Mouse (Mus musculus): Measurements from ENCODE around the gene Eif3i. TPM values are rescaled to one million over a fixed set of nuclear protein-coding genes. Genes with fewer than 3 reads are reported as not detected.

The Eif3i gene
- total and polyA plus RNA-seq, 3 experiments, result 396 to 766 (median 730) TPM

- Histone ChIP-seq H3K4me3 (ENCODE audit: control insufficient read depth in 1 of 2, insufficient read depth in 1 of 2, low read depth in 2 of 2, low read length in 2 of 2) (no peak overlapping the region), H3K4me1 (ENCODE audit: control insufficient read depth in 1 of 2, insufficient read depth in 2 of 2, low read length in 2 of 2) (peaks cover 3 to 17% of the 10 kb centered on the region in 2 experiments; a peak in 3 of 4 replicates), H3K36me3 (ENCODE audit: control insufficient read depth in 1 of 2, insufficient read depth in 2 of 2, low read length in 2 of 2) (peaks cover 0 to 9% of the 10 kb centered on the region in 2 experiments; a peak in 3 of 4 replicates), H3K9me3 (replicated peaks; ENCODE audit: insufficient read depth, low read length) (no peaks in the 10 kb centered on the region), H3K27ac (ENCODE audit: control insufficient read depth, low read depth, low read length) (no peak overlapping the region), H3K9ac (ENCODE audit: control insufficient read depth, low read depth, low read length, poor library complexity, severe bottlenecking) (peak overlapping the region; percentile 77; the same call in 1 of the 2 replicates), H3K79me2 (ENCODE audit: control insufficient read depth, insufficient read depth, low read length, poor library complexity) (peaks cover 4% of the 10 kb centered on the region; the same call in 1 of the 2 replicates), H3K27me3 (ENCODE audit: control insufficient read depth in 1 of 2, insufficient read depth in 2 of 2, low read length in 2 of 2) (no peaks in the 10 kb centered on the region)
- TF ChIP-seq MYB (IDR thresholded peaks at IDR 0.05; ENCODE audit: low read depth, low read length) (no peak), ZC3H11A (IDR thresholded peaks at IDR 0.05; ENCODE audit: low read depth, low read length) (no peak)
- no peak for DNase-seq (ENCODE audit: low read depth, low spot score)
Measured at GRCm38 (mm10) chr4:129622120-129622802, 21.8 kb upstream of the Eif3i start.

GRCm38 (mm10) chr4:129621283-129621841, 20.9 kb upstream of the Eif3i start:
- H3K4me3 ChIP-seq (ENCODE audit: control insufficient read depth in 1 of 2, insufficient read depth in 1 of 2, low read depth in 2 of 2, low read length in 2 of 2), result no peak overlapping the region
- H3K9me3 ChIP-seq (replicated peaks; ENCODE audit: insufficient read depth, low read length), result no peaks in the 10 kb centered on the region
- H3K79me2 ChIP-seq (ENCODE audit: control insufficient read depth, insufficient read depth, low read length, poor library complexity), result peaks cover 4% of the 10 kb centered on the region; the same call in 1 of the 2 replicates
- peaks cover 0 to 7% of the 10 kb centered on the region in 2 experiments; a peak in 3 of 4 replicates for H3K36me3 ChIP-seq (ENCODE audit: control insufficient read depth in 1 of 2, insufficient read depth in 2 of 2, low read length in 2 of 2)
- H3K9ac ChIP-seq (ENCODE audit: control insufficient read depth, low read depth, low read length, poor library complexity, severe bottlenecking), result no peak overlapping the region
- H3K27me3 ChIP-seq (ENCODE audit: control insufficient read depth in 1 of 2, insufficient read depth in 2 of 2, low read length in 2 of 2), result no peaks in the 10 kb centered on the region
- H3K4me1 ChIP-seq (ENCODE audit: control insufficient read depth in 1 of 2, insufficient read depth in 2 of 2, low read length in 2 of 2), result peaks cover 3 to 17% of the 10 kb centered on the region in 2 experiments; a peak in 3 of 4 replicates
- no peak overlapping the region for H3K27ac ChIP-seq (ENCODE audit: control insufficient read depth, low read depth, low read length)
- no peak for DNase-seq (ENCODE audit: low read depth, low spot score)
- TF ChIP-seq KAT2A (conservative IDR thresholded peaks at IDR 0.05; ENCODE audit: low read depth, low read length) (no peak), ZNF384 (IDR thresholded peaks at IDR 0.05; ENCODE audit: low read depth, low read length) (no peak), JUND (IDR thresholded peaks at IDR 0.05; ENCODE audit: low read depth, low read length) (no peak), USF2 (IDR thresholded peaks at IDR 0.05; ENCODE audit: borderline replicate concordance in 1 of 2, insufficient read depth in 1 of 2, low read depth in 1 of 2, low read length in 2 of 2) (no peak), CTCF (IDR thresholded peaks at IDR 0.05 in 2 of 3, conservative IDR thresholded peaks at IDR 0.05 in 1 of 3; ENCODE audit: control insufficient read depth in 1 of 3, insufficient read depth in 1 of 3, low read depth in 2 of 3, low read length in 3 of 3, poor library complexity in 1 of 3, severe bottlenecking in 1 of 3) (no peak), GATA1 (IDR thresholded peaks at IDR 0.05; ENCODE audit: low read depth, low read length) (no peak), ZKSCAN1 (IDR thresholded peaks at IDR 0.05; ENCODE audit: low read depth, low read length) (no peak), MXI1 (IDR thresholded peaks at IDR 0.05; ENCODE audit: low read depth, low read length) (no peak), UBTF (IDR thresholded peaks at IDR 0.05; ENCODE audit: borderline replicate concordance, insufficient read depth, low read depth, low read length) (no peak), SIN3A (IDR thresholded peaks at IDR 0.05; ENCODE audit: low read length) (no peak), HCFC1 (IDR thresholded peaks at IDR 0.05; ENCODE audit: low read depth, low read length) (no peak), MYB (IDR thresholded peaks at IDR 0.05; ENCODE audit: low read depth, low read length) (no peak), CHD2 (IDR thresholded peaks at IDR 0.05; ENCODE audit: low read length) (no peak), BHLHE40 (IDR thresholded peaks at IDR 0.05; ENCODE audit: borderline replicate concordance, low read depth, low read length) (no peak), SMC3 (IDR thresholded peaks at IDR 0.05; ENCODE audit: low read depth, low read length) (no peak), MAFK (IDR thresholded peaks at IDR 0.05; ENCODE audit: borderline replicate concordance, low read depth, low read length) (no peak), EP300 (IDR thresholded peaks at IDR 0.05; ENCODE audit: low read depth in 1 of 2, low read length in 2 of 2) (no peak), NRF1 (IDR thresholded peaks at IDR 0.05; ENCODE audit: insufficient read depth, low read depth, low read length, poor library complexity, severe bottlenecking) (no peak)
